Mouse (Mus musculus): ENCODE measurements around the gene Saysd1.
A peak's percentile ranks its signal among the peaks of the same experiment; 100 is the strongest.

- TF ChIP-seq CTCF (IDR thresholded peaks at IDR 0.05) (peak; percentile 22; the same call in 1 of the 2 replicates), EP300 (IDR thresholded peaks at IDR 0.05) (peak; percentile 61)
These were observed 39.3 kb upstream of the Saysd1 start for GRCm38 (mm10) chr14:20177494-20178123.

All from lung, postnatal 0 days (tissue).